Mouse (Mus musculus): ENCODE data around the gene Ing4. TPM values are rescaled to one million over a fixed set of nuclear protein-coding genes. Genes with fewer than 3 reads are reported as not detected.

Gene Ing4
- 66.6 and 80.5 TPM in 2 replicates for polyA plus RNA-seq (2014; fragmentation: Nextera tagmentation; extraction: Ambion mirVana)

- Histone ChIP-seq H3K36me3 (ENCODE audit: control insufficient read depth, insufficient read depth, low read length) (peaks cover 16% of the 10 kb centered on the region), H3K4me1 (ENCODE audit: control insufficient read depth, insufficient read depth, low read length) (no peaks in the 10 kb centered on the region), H3K4me2 (peak within 1 kb of the TSS; percentile 80), H3K9me3 (replicated peaks; ENCODE audit: control insufficient read depth, low read length) (no peaks in the 10 kb centered on the region), H3K27ac (ENCODE audit: low read depth, low read length) (peak within 1 kb of the TSS; percentile 68), H3K4me3 (ENCODE audit: low read depth, low read length) (peak within 1 kb of the TSS; percentile 80), H3K9ac (ENCODE audit: low read depth, low read length) (peak within 1 kb of the TSS; percentile 83), H3K27me3 (ENCODE audit: control insufficient read depth, insufficient read depth, low read length) (no peaks in the 10 kb centered on the region)
- WGBS (ENCODE audit: insufficient replicate concordance) = under 1% methylated on average over 26 of the region's 26 CpGs
- ATAC-seq (replicated peaks; ENCODE audit: insufficient number of reproducible peaks, low FRiP score, low TSS enrichment) = peak; percentile 93
Observed at GRCm38 (mm10) chr6:125039533-125040153, at the start of gene Ing4. Gene Ing4, plus strand, starts transcription at chr6:125039760.

GRCm38 (mm10) chr6:124992241-124992640 lies 47.3 kb upstream of the Ing4 start:
- Histone ChIP-seq H3K9me3 (replicated peaks; ENCODE audit: control insufficient read depth, low read length) (no peaks in the 10 kb centered on the region; the same call in 1 of the 2 replicates), H3K4me2 (no peak overlapping the region), H3K9ac (ENCODE audit: low read depth, low read length) (no peak overlapping the region), H3K27ac (ENCODE audit: low read depth, low read length) (no peak overlapping the region), H3K36me3 (ENCODE audit: control insufficient read depth, insufficient read depth, low read length) (no peaks in the 10 kb centered on the region), H3K27me3 (ENCODE audit: control insufficient read depth, insufficient read depth, low read length) (peaks cover 41% of the 10 kb centered on the region), H3K4me1 (ENCODE audit: control insufficient read depth, insufficient read depth, low read length) (peaks cover 6% of the 10 kb centered on the region; the same call in 1 of the 2 replicates), H3K4me3 (ENCODE audit: low read depth, low read length) (no peak overlapping the region)
- no peak for ATAC-seq (replicated peaks; ENCODE audit: insufficient number of reproducible peaks, low FRiP score, low TSS enrichment)
- WGBS (ENCODE audit: insufficient replicate concordance) = 68% methylated on average over 4 of the region's 4 CpGs

DNA sequence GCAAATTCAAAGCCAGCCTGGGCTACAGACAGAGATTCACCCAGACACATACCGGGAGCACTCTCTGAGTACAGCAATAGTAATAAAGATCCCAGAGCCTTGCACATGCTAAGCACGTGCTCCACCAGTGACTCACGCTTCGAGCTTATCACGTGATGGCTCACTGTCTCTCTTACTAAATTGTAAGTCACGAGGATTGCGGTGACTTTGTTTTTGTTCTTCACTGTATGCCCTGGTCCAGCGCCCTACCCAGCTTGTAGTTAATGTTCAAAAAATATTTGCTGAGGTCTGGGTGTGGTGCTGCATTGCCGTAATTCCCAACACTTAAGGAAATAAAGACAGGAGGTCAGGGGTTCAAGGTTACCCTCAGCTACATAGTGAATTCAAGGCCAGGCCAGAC lies 46.2 kb upstream of the Ing4 start:
- no peaks in the 10 kb centered on the region; the same call in 1 of the 2 replicates for H3K9me3 ChIP-seq (replicated peaks; ENCODE audit: control insufficient read depth, low read length)
- no peak overlapping the region for H3K4me2 ChIP-seq
- peaks cover 8% of the 10 kb centered on the region; the same call in 1 of the 2 replicates for H3K4me1 ChIP-seq (ENCODE audit: control insufficient read depth, insufficient read depth, low read length)
- no peak overlapping the region for H3K4me3 ChIP-seq (ENCODE audit: low read depth, low read length)
- no peaks in the 10 kb centered on the region for H3K36me3 ChIP-seq (ENCODE audit: control insufficient read depth, insufficient read depth, low read length)
- peaks cover 50% of the 10 kb centered on the region for H3K27me3 ChIP-seq (ENCODE audit: control insufficient read depth, insufficient read depth, low read length)
- no peak for ATAC-seq (replicated peaks; ENCODE audit: insufficient number of reproducible peaks, low FRiP score, low TSS enrichment)
- H3K9ac ChIP-seq (ENCODE audit: low read depth, low read length) = no peak overlapping the region
- H3K27ac ChIP-seq (ENCODE audit: low read depth, low read length) = no peak overlapping the region
- 76% methylated on average over 9 of the region's 9 CpGs for WGBS (ENCODE audit: insufficient replicate concordance)

DNA sequence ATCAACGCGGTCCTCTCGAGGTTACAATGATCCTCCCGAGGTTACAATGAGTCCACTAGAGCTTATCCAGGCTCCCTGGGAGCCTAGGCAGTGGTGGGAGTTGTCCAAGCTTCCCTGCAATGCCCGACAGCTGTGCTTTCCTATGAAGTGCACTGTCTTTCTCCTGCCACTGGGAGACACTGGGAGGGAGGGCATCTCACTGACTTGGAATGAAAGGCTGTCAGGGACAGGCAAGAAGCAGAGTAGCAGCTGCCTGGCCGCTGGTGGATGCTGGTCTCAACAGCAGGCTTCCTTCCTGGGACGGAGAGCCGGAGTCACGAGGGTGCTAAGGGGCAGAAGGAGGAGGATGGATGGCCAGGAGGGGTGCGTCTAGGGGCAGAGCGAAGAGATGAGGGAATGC lies 45.7 kb upstream of the Ing4 start:
- WGBS (ENCODE audit: insufficient replicate concordance) = 14% methylated on average over 11 of the region's 11 CpGs
- Histone ChIP-seq H3K9me3 (replicated peaks; ENCODE audit: control insufficient read depth, low read length) (no peaks in the 10 kb centered on the region; the same call in 1 of the 2 replicates), H3K36me3 (ENCODE audit: control insufficient read depth, insufficient read depth, low read length) (no peaks in the 10 kb centered on the region), H3K4me1 (ENCODE audit: control insufficient read depth, insufficient read depth, low read length) (peaks cover 10% of the 10 kb centered on the region; the same call in 1 of the 2 replicates), H3K27ac (ENCODE audit: low read depth, low read length) (no peak overlapping the region), H3K4me3 (ENCODE audit: low read depth, low read length) (no peak overlapping the region), H3K27me3 (ENCODE audit: control insufficient read depth, insufficient read depth, low read length) (peaks cover 55% of the 10 kb centered on the region), H3K4me2 (0 out of 2 replicates have a peak overlapping the region, but pooled peaks have one; percentile 17), H3K9ac (ENCODE audit: low read depth, low read length) (no peak overlapping the region; the same call in 1 of the 2 replicates)
- ATAC-seq (replicated peaks; ENCODE audit: insufficient number of reproducible peaks, low FRiP score, low TSS enrichment) = no peak

- WGBS (ENCODE audit: insufficient replicate concordance) = 79% methylated on average over 7 of the region's 7 CpGs
- no peak for ATAC-seq (replicated peaks; ENCODE audit: insufficient number of reproducible peaks, low FRiP score, low TSS enrichment)
- H3K9me3 ChIP-seq (replicated peaks; ENCODE audit: control insufficient read depth, low read length) = no peaks in the 10 kb centered on the region
- H3K36me3 ChIP-seq (ENCODE audit: control insufficient read depth, insufficient read depth, low read length) = no peaks in the 10 kb centered on the region
- H3K4me2 ChIP-seq = no peak overlapping the region
- H3K27ac ChIP-seq (ENCODE audit: low read depth, low read length) = no peak overlapping the region
- H3K27me3 ChIP-seq (ENCODE audit: control insufficient read depth, insufficient read depth, low read length) = peaks cover 68% of the 10 kb centered on the region
- peaks cover 10% of the 10 kb centered on the region; the same call in 1 of the 2 replicates for H3K4me1 ChIP-seq (ENCODE audit: control insufficient read depth, insufficient read depth, low read length)
- H3K9ac ChIP-seq (ENCODE audit: low read depth, low read length) = no peak overlapping the region
- H3K4me3 ChIP-seq (ENCODE audit: low read depth, low read length) = no peak overlapping the region
Observed at GRCm38 (mm10) chr6:124995246-124995645, 44.3 kb upstream of the Ing4 start.

DNA sequence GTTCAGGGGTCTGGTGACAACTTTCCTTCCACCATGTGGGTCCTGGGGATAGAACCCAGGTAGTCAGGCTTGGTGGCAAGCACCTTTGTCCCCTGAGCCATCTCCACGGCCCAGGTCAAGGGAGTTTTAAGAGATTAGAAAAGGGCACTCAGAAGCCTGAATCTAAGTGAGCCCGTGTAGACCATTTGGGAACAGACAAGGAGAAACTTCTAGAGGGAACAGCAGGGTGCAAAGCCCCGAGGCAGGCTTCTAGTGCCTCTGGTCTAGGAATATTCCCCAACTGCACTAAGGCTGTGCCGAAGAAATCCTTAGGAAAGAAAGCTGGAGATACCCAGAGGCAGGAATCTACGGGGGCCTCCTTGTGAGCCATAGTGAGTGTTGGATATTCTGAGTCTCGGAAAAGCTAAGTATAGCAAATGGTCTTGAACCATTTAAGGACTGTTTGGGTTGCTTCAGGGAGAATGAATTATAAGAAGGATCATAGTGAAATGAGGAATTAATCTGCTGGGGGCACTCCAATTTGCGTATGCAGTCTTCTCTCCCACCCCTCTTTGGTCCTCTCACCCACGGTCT lies 43.6 kb upstream of the Ing4 start:
- H3K27ac ChIP-seq (ENCODE audit: low read depth, low read length) = no peak overlapping the region

GRCm38 (mm10) chr6:124996551-124997501 lies 42.7 kb upstream of the Ing4 start, which contains the start of gene Pianp:
Gene Pianp, plus strand, starts transcription at chr6:124996694.
- under 1% methylated on average over 58 of the region's 78 CpGs for WGBS (ENCODE audit: insufficient replicate concordance)
- ATAC-seq (replicated peaks; ENCODE audit: insufficient number of reproducible peaks, low FRiP score, low TSS enrichment) = peak; percentile 28; the same call in 1 of the 2 replicates
- no peak within 1 kb of the TSS for H3K27ac ChIP-seq (ENCODE audit: low read depth, low read length)
- peak within 1 kb of the TSS; percentile 88 for H3K4me2 ChIP-seq
- H3K4me3 ChIP-seq (ENCODE audit: low read depth, low read length) = peak within 1 kb of the TSS; percentile 50
- H3K9ac ChIP-seq (ENCODE audit: low read depth, low read length) = peak within 1 kb of the TSS; percentile 46; the same call in 1 of the 2 replicates
- H3K36me3 ChIP-seq (ENCODE audit: control insufficient read depth, insufficient read depth, low read length) = no peaks in the 10 kb centered on the region
- H3K9me3 ChIP-seq (replicated peaks; ENCODE audit: control insufficient read depth, low read length) = no peaks in the 10 kb centered on the region
- peaks cover 83% of the 10 kb centered on the region for H3K27me3 ChIP-seq (ENCODE audit: control insufficient read depth, insufficient read depth, low read length)
- peaks cover 10% of the 10 kb centered on the region; the same call in 1 of the 2 replicates for H3K4me1 ChIP-seq (ENCODE audit: control insufficient read depth, insufficient read depth, low read length)

More for the DNA sequence above, 43.6 kb upstream of the Ing4 start:
- H3K9me3 ChIP-seq (replicated peaks; ENCODE audit: control insufficient read depth, low read length) = no peaks in the 10 kb centered on the region
- WGBS (ENCODE audit: insufficient replicate concordance) = 41% methylated on average over 8 of the region's 8 CpGs
- H3K4me1 ChIP-seq (ENCODE audit: control insufficient read depth, insufficient read depth, low read length) = peaks cover 10% of the 10 kb centered on the region; the same call in 1 of the 2 replicates
- no peak overlapping the region; the same call in 1 of the 2 replicates for H3K4me2 ChIP-seq
- H3K9ac ChIP-seq (ENCODE audit: low read depth, low read length) = no peak overlapping the region
- peak overlapping the region; percentile 50 for H3K4me3 ChIP-seq (ENCODE audit: low read depth, low read length)
- no peak for ATAC-seq (replicated peaks; ENCODE audit: insufficient number of reproducible peaks, low FRiP score, low TSS enrichment)
- H3K36me3 ChIP-seq (ENCODE audit: control insufficient read depth, insufficient read depth, low read length) = no peaks in the 10 kb centered on the region
- H3K27me3 ChIP-seq (ENCODE audit: control insufficient read depth, insufficient read depth, low read length) = peaks cover 75% of the 10 kb centered on the region

GRCm38 (mm10) chr6:124998066-124998465 lies 41.5 kb upstream of the Ing4 start:
- Histone ChIP-seq H3K36me3 (ENCODE audit: control insufficient read depth, insufficient read depth, low read length) (no peaks in the 10 kb centered on the region), H3K9me3 (replicated peaks; ENCODE audit: control insufficient read depth, low read length) (no peaks in the 10 kb centered on the region), H3K4me1 (ENCODE audit: control insufficient read depth, insufficient read depth, low read length) (peaks cover 7% of the 10 kb centered on the region; the same call in 1 of the 2 replicates), H3K4me2 (no peak overlapping the region), H3K9ac (ENCODE audit: low read depth, low read length) (no peak overlapping the region), H3K27me3 (ENCODE audit: control insufficient read depth, insufficient read depth, low read length) (peaks cover 88% of the 10 kb centered on the region), H3K27ac (ENCODE audit: low read depth, low read length) (no peak overlapping the region), H3K4me3 (ENCODE audit: low read depth, low read length) (no peak overlapping the region)
- no peak for ATAC-seq (replicated peaks; ENCODE audit: insufficient number of reproducible peaks, low FRiP score, low TSS enrichment)
- 5% methylated on average over 8 of the region's 8 CpGs for WGBS (ENCODE audit: insufficient replicate concordance)

All from heart, embryonic 11.5 days (tissue).